Mouse (Mus musculus): ENCODE data around the gene Spty2d1.
"Not testable (repeated sequence)": the region's sequence is repeated elsewhere in the genome, so short reads cannot be mapped to it uniquely, and the experiment has no call there.

Spty2d1 gene

GRCm38 (mm10) chr7:47020956-47021355, 12.7 kb upstream of the Spty2d1 start:
- DNase-seq: no peak

DNA sequence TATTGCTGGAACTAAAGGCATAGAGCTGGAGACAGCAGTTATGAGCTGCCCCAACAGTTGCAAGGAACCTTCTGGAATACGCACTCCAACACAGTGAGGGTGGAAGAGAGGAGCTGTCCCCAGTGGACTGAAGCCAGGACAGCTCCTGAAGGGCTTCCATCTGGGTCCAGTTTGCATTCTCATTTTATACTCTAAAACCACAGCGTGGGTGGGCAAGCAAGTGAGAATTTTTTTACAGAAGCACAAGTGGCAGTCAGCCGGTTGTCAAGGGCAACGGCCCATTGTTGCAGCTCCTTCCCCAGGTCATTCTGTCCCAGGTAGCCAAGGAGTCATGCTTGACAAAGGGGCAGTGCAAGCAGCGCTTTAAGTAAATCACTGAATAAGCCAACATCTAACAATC, 11.4 kb upstream of the Spty2d1 start:
- peak; percentile 65 for DNase-seq

DNA sequence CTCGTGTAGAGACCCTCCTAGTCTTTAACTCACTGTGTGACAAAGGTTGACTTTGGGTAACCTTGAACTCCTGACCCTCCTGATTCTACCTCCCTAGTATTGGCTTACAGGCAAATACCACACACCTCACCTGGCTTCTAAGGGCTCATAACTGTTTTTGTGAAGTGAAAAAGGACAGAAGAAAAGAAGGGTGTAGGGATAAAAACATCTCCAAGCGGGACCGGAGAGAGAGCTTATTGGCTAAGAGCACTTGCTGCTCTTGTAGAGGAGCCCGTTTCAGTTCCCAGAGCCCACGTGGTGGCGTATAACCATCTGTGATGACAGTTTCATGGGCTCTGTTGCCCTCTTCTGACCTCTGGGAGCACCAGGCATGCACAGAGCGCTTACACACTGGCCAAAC, 8.9 kb upstream of the Spty2d1 start:
- no peak for DNase-seq

DNA sequence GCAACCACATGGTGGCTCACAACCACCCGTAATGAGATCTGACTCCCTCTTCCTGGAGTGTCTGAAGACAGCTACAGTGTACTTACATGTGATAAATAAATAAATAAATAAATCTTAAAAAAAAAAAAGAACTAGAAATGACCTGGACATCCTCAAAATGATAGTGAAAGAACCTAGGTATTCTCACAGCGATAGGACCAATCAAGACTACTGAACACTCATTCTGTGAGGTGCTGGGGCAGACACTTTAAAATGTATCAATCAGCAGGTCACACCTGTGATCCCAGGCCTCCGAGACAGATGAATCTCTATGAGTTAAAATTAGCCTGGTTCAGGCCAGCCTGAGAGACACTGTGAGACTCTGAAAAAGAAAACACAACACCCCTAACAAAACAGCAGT, 8.4 kb upstream of the Spty2d1 start:
- DNase-seq: no peak

GRCm38 (mm10) chr7:47015390-47016065, 7.3 kb upstream of the Spty2d1 start:
- DNase-seq: peak; percentile 83

GRCm38 (mm10) chr7:47014564-47015389, 6.6 kb upstream of the Spty2d1 start:
- DNase-seq: no peak

DNA sequence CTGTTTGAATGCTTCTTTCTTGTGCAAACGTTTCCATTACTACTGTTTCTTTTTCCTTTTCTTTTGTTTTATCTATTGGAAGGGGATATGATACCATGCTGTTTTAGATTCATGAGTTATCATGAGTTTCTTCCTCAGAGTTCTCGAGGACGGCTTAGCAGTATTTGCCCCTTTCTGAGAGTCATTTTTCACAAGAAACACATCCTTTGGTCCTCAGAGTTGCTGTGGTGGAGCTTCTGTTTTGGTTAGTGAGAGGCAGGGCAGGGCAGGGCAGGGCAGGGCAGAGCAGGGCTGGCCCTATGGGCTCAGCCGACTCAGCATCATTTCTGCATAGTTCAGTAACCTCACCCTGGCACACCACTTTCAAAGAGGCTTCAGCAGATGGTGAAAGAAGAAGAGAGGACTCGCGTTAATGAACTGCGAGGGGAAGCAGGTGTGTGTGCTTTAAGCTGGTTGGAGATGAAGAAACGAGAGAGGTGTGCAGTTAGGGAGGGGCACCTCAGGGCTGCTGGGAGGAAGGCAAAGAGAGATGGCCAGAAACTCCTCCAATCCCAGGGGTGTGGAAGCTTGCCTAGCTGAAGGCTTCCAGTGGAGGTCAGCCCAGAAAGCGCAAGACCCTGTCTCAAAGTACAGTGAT, 5.0 kb upstream of the Spty2d1 start:
- no peak for DNase-seq

- DNase-seq: no peak
Observed at GRCm38 (mm10) chr7:47007818-47008167, 418 bp downstream of the Spty2d1 start.

DNA sequence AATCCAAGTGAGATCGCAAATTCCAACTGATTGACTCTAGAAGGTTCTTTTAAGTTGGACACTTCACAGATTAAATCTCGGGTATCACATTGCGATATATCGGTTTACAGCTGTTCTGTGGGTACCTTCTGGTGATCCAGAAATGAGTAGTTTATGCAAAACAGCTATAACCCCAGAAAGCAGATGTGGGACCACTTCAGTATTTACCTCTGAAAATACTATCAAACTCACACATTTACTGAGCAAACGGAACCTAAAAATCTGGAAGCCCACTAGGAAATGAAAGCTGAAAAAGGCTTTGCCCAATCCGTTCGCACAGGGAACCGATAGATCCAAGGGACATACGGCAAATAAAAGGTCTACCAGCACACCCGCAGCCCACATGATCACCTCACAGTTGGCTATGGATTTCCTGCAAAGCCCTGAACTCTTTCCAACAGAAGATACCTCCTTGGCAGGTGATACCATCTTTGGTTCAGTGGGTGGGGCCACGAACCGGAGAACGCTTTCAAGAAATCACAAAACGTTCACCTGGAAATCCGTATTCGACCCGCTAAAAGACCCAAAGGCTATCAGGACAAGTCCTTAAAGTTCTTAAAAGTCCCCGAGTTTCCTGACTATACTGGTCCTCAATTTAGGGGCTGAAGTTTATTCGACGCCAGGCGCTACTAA, 966 bp downstream of the Spty2d1 start:
- DNase-seq: no peak

- no peak for DNase-seq
Observed at GRCm38 (mm10) chr7:47003411-47004115, 4.6 kb downstream of the Spty2d1 start.

GRCm38 (mm10) chr7:47001900-47002275, 6.3 kb downstream of the Spty2d1 start:
- DNase-seq: no peak

DNA sequence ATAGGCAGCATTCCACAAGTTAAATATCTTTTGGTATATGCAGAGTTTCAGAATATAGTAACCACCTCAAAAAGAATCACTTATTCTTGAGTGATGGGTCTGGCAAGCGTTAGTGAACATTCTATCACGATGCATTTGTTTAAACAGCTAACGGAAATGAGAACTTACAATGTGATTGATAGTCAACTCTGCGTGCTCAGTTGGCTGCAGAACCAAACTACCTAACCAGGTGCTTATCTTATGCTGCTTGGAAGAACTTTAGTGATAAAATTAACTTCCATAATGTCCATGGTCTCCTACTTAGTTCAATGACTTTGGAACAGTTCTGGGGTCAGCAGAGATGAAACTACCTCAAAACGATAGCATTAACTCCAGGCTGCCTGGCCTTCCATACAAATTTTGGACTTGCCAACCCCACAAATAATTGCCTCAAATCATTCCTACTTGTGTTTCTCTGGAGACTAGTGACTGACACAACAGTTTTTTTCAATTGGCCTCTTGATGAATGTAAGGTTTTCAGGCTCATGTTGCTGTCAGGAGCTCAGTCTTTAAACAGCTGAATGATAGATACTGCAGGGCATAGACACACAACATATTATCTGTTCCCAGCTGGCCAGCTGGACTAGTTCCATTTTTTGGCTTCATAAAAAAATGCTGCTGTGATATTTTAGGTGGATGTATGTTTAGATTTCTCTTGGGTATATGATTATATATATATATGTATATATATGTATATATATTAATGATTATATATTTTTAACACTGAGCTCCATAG, 6.9 kb downstream of the Spty2d1 start:
- DNase-seq: no peak

DNA sequence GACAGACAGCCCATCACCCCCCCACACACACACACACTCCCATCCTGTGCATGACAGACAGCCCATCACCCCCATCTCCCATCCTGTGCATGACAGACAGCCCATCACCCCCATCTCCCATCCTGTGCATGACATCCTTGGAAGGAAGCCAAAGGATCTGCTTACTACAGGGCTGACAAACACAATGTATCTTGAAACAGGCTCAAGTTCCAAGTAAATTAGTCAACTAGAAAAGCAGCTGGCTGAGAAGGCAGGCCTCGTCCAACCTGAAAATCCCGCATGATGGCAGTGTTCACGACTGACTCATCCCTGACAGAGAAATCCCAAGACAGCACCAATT, 7.6 kb downstream of the Spty2d1 start:
- DNase-seq: no peak

GRCm38 (mm10) chr7:46999983-47000643, 8.1 kb downstream of the Spty2d1 start:
- no peak for DNase-seq

GRCm38 (mm10) chr7:46998942-46999341, 9.3 kb downstream of the Spty2d1 start:
- no peak for DNase-seq

GRCm38 (mm10) chr7:46997644-46998395, 10.4 kb downstream of the Spty2d1 start:
- no peak for DNase-seq

GRCm38 (mm10) chr7:46997008-46997407, 11.2 kb downstream of the Spty2d1 start:
- DNase-seq: no peak

DNA sequence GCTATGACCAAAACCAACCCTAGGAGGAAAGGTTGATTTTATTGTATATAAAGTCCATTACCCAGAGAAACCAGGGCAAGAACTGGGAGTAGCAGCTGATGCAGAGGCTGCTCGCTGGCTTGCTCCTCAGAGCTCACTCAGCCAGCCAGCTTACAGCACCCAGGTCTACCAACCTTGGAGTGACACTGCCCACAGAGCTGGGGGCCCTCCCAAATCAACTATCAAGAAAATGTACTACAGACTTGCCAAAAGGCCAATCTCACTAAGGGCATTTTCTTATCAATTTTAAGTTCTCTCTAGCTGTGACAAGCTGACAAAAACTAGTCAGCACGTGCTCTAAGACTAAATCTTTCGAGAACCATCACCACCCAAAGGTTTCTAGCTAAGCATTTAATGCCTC, 12.7 kb downstream of the Spty2d1 start:
- DNase-seq: no peak

- DNase-seq: no peak
Observed at GRCm38 (mm10) chr7:46993079-46993478, 15.1 kb downstream of the Spty2d1 start.

- not testable (repeated sequence) for DNase-seq
Observed at GRCm38 (mm10) chr7:46989387-46989786, 18.8 kb downstream of the Spty2d1 start.

GRCm38 (mm10) chr7:46987073-46987472, 21.1 kb downstream of the Spty2d1 start:
- no peak for DNase-seq
